8 mouse cellular contexts compared by ENCODE assay signal in genomic region chr4:57781994-57782393, GRCm38 (mm10).
A peak's percentile ranks its signal among the peaks of the same experiment; 100 is the strongest.
DNase-seq lines count a peak whose midpoint lies in the region; ATAC-seq and TF ChIP-seq lines count a peak whose summit lies in the region.

No protein-coding gene starts in this region.

- H3K79me2 ChIP-seq in MEL (ENCODE audit: control insufficient read depth, insufficient read depth, low read length, poor library complexity), result no peaks in the 10 kb centered on the region; the same call in 1 of the 2 replicates

- H3K4me3 ChIP-seq in MEL (ENCODE audit: control insufficient read depth in 1 of 2, insufficient read depth in 1 of 2, low read depth in 2 of 2, low read length in 2 of 2), result peak overlapping the region; percentile 75 to 92
- peak overlapping the region; percentile 46 for H3K4me3 ChIP-seq in forebrain, embryonic 15.5 days

- no peak overlapping the region for H3K27ac ChIP-seq in MEL (ENCODE audit: control insufficient read depth, low read depth, low read length)
- H3K27ac ChIP-seq in forebrain, embryonic 15.5 days (replicated peaks), result no peak overlapping the region

- DNase-seq in MEL (ENCODE audit: low read depth, low spot score) (peak; percentile 81), MN1 (ENCODE audit: low spot score) (no peak)
- peak; percentile 86 for DNase-seq in adrenal gland, postnatal 25 days
- peak; percentile 48 to 55 for DNase-seq in left cerebral cortex, postnatal 36 days (ENCODE audit: low spot score in 2 of 2)
- DNase-seq in skeletal muscle tissue, adult 2 months (ENCODE audit: low read depth, low spot score), result peak; percentile 36

- peak overlapping the region; percentile 78 for H3K4me2 ChIP-seq in forebrain, embryonic 15.5 days (replicated peaks)

- H3K36me3 ChIP-seq in MEL (ENCODE audit: control insufficient read depth in 1 of 2, insufficient read depth in 2 of 2, low read length in 2 of 2), result no peaks in the 10 kb centered on the region
- H3K36me3 ChIP-seq in forebrain, embryonic 15.5 days, result no peaks in the 10 kb centered on the region

- no peak for TF ChIP-seq RAD21 in MEL (IDR thresholded peaks at IDR 0.05; ENCODE audit: low read depth, low read length)

- H3K9me3 ChIP-seq in MEL (replicated peaks; ENCODE audit: insufficient read depth, low read length), result no peaks in the 10 kb centered on the region
- H3K9me3 ChIP-seq in forebrain, embryonic 15.5 days, result no peaks in the 10 kb centered on the region

- TF ChIP-seq CTCF in MEL (IDR thresholded peaks at IDR 0.05 in 2 of 3, conservative IDR thresholded peaks at IDR 0.05 in 1 of 3; ENCODE audit: control insufficient read depth in 1 of 3, insufficient read depth in 1 of 3, low read depth in 2 of 3, low read length in 3 of 3, poor library complexity in 1 of 3, severe bottlenecking in 1 of 3), result peak in 2 of 3 experiments; percentile 4 to 17; a peak in 2 of 6 replicates

- peak; percentile 58 to 64; a peak in 2 of 4 replicates for TF ChIP-seq POLR2A in MEL (IDR thresholded peaks at IDR 0.05; ENCODE audit: control insufficient read depth in 1 of 2, insufficient read depth in 1 of 2, low read depth in 1 of 2, low read length in 2 of 2, poor library complexity in 1 of 2)

- intact Hi-C loops in left cerebral cortex, postnatal 36 days (cut with DNase I), result loop anchor here (5.0 kb wide), 2 partner anchors 100 to 110 kb away; no protein-coding TSS in a partner anchor

- H3K4me1 ChIP-seq in MEL (ENCODE audit: control insufficient read depth in 1 of 2, insufficient read depth in 2 of 2, low read length in 2 of 2), result peaks cover 2 to 9% of the 10 kb centered on the region in 2 experiments; a peak in 3 of 4 replicates
- peaks cover 17% of the 10 kb centered on the region for H3K4me1 ChIP-seq in forebrain, embryonic 15.5 days

- H3K27me3 ChIP-seq in MEL (ENCODE audit: control insufficient read depth in 1 of 2, insufficient read depth in 2 of 2, low read length in 2 of 2), result 0 out of 4 replicates have a peak, but pooled peaks cover 0 to 2% of the 10 kb centered on the region in 2 experiments
- H3K27me3 ChIP-seq in forebrain, embryonic 15.5 days, result no peaks in the 10 kb centered on the region; the same call in 1 of the 2 replicates

- no peak for TF ChIP-seq EP300 in MEL (IDR thresholded peaks at IDR 0.05; ENCODE audit: low read depth in 1 of 2, low read length in 2 of 2)

- peak overlapping the region; percentile 66 for H3K9ac ChIP-seq in MEL (ENCODE audit: control insufficient read depth, low read depth, low read length, poor library complexity, severe bottlenecking)
- peak overlapping the region; percentile 40 for H3K9ac ChIP-seq in forebrain, embryonic 15.5 days (replicated peaks)

- peak; percentile 92 for ATAC-seq in forebrain, embryonic 15.5 days (replicated peaks)
- ATAC-seq in hematopoietic stem cell, adult 5-6 weeks (replicated peaks in 1 of 2; ENCODE audit: insufficient read depth in 1 of 2, low FRiP score in 2 of 2, low TSS enrichment in 1 of 2, low read depth in 1 of 2, poor library complexity in 2 of 2, severe bottlenecking in 2 of 2), result peak; percentile 63 to 68
- ATAC-seq in megakaryocyte progenitor cell, adult 5-6 weeks (replicated peaks; ENCODE audit: poor library complexity), result peak; percentile 94

- under 1% methylated on average over 26 of the region's 26 CpGs for WGBS in forebrain, embryonic 15.5 days

TF ChIP-seq in MEL, 35 proteins besides CTCF, POLR2A, EP300 and RAD21:
- TF ChIP-seq USF2 (IDR thresholded peaks at IDR 0.05; ENCODE audit: borderline replicate concordance in 1 of 2, insufficient read depth in 1 of 2, low read depth in 1 of 2, low read length in 2 of 2) (no peak), NELFE (IDR thresholded peaks at IDR 0.05; ENCODE audit: low read depth, low read length) (peak; percentile 61), TCF12 (IDR thresholded peaks at IDR 0.05; ENCODE audit: low read depth, low read length) (0 out of 2 replicates have a peak, but pooled peaks have one; percentile 16), MAFK (IDR thresholded peaks at IDR 0.05; ENCODE audit: borderline replicate concordance, low read depth, low read length) (no peak), NRF1 (IDR thresholded peaks at IDR 0.05; ENCODE audit: insufficient read depth, low read depth, low read length, poor library complexity, severe bottlenecking) (0 out of 2 replicates have a peak, but pooled peaks have one; percentile 30), GABPA (IDR thresholded peaks at IDR 0.05; ENCODE audit: low read depth, low read length) (no peak), E2F4 (IDR thresholded peaks at IDR 0.05; ENCODE audit: borderline replicate concordance, low read depth, low read length) (no peak), MXI1 (IDR thresholded peaks at IDR 0.05; ENCODE audit: low read depth, low read length) (peak; percentile 50; the same call in 1 of the 2 replicates), ZNF384 (IDR thresholded peaks at IDR 0.05; ENCODE audit: low read depth, low read length) (no peak), BHLHE40 (IDR thresholded peaks at IDR 0.05; ENCODE audit: borderline replicate concordance, low read depth, low read length) (no peak), KAT2A (conservative IDR thresholded peaks at IDR 0.05; ENCODE audit: low read depth, low read length) (no peak), MAZ (IDR thresholded peaks at IDR 0.05; ENCODE audit: low read depth, low read length) (no peak)
